Mouse (Mus musculus) left cerebral cortex, postnatal 36 days (tissue): ENCODE data around the gene Eif2s3x. TPM values are rescaled to one million over a fixed set of nuclear protein-coding genes. Genes with fewer than 3 reads are reported as not detected.

Experiments
- total RNA-seq, 2 experiments: library from RNA; stranded (reverse); gene quantifications; 2 replicates each; pipeline ENCODE4 v1.2.3; 2021

Gene Eif2s3x
- total RNA-seq, 2 experiments from 2014 or later: 101 to 170 TPM

Other genes with a start within 250 kb of the Eif2s3x start
- gene AU015836, start 244.2 kb downstream of the Eif2s3x start, total RNA-seq: not detected
- gene Zfx, start 89.2 kb downstream of the Eif2s3x start, total RNA-seq: 10 to 100 TPM; 31.9 to 36.2 TPM
- 10 to 100 TPM; 25.1 to 29.0 TPM for gene Klhl15, start 21.7 kb upstream of the Eif2s3x start, total RNA-seq
- gene Fam90a1b, start 153.9 kb upstream of the Eif2s3x start, total RNA-seq: under 1 TPM in 1 of 2 experiments, not detected in 1; 0.29 TPM
- 10 to 100 TPM; 64.6 to 79.1 TPM for gene Apoo, start 154.3 kb upstream of the Eif2s3x start, total RNA-seq